Mouse (Mus musculus): ENCODE data around the gene Igfbp7. TPM values are rescaled to one million over a fixed set of nuclear protein-coding genes. Genes with fewer than 3 reads are reported as not detected.

Gene Igfbp7
- total RNA-seq, 2 experiments from 2014 or later: 742 to 760 TPM

Other genes with a start within 250 kb of the Igfbp7 start
- under 1 TPM in 1 of 2 experiments, not detected in 1; 0.54 TPM for gene Spink2, start 196.6 kb downstream of the Igfbp7 start, total RNA-seq (2021)
- 10 to 100 TPM; 39.0 to 42.6 TPM for gene Rest, start 142.6 kb downstream of the Igfbp7 start, total RNA-seq (2021)
- gene Noa1, start 98.0 kb downstream of the Igfbp7 start, total RNA-seq (2021): 10 to 100 TPM; 25.4 to 25.7 TPM
- gene Polr2b, start 97.9 kb downstream of the Igfbp7 start, total RNA-seq (2021): 10 to 100 TPM; 87.5 to 89.2 TPM